Mouse (Mus musculus): ENCODE measurements around the gene Igfbp6. TPM values are rescaled to one million over a fixed set of nuclear protein-coding genes. Genes with fewer than 3 reads are reported as not detected.

Gene Igfbp6
- polyA plus RNA-seq, 1 experiment from 2014 or later = 10.9 TPM

DNA sequence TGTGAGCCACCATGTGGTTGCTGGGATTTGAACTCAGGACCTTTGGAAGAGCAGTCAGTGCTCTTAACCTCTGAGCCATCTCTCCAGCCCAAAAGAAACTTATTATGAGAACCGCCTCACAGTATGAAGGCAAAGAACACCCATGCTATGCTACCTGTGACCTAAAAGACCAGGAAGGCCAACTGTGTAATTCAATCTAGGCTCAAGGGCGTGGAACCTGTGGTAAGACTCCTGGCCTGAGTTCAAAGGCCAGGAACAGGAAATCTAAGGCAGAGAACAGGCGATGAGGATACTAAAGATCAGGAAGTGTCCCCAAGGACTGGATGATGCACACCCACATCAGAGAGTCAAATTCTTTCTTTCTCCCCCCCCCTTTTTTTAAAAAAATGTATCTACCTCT, 29.4 kb downstream of the Igfbp6 start:
- Histone ChIP-seq H3K4me1 (replicated peaks) (0 out of 2 replicates have a peak, but pooled peaks cover 2% of the 10 kb centered on the region), H3K36me3 (0 out of 2 replicates have a peak, but pooled peaks cover 3% of the 10 kb centered on the region), H3K4me3 (replicated peaks) (no peak overlapping the region), H3K9ac (no peak overlapping the region), H3K27ac (no peak overlapping the region), H3K27me3 (replicated peaks) (no peaks in the 10 kb centered on the region), H3K4me2 (replicated peaks) (no peak overlapping the region), H3K9me3 (no peaks in the 10 kb centered on the region)
- WGBS = 79% methylated on average over 3 of the region's 3 CpGs
- peak; percentile 16; the same call in 1 of the 2 replicates for ATAC-seq

- H3K4me3 ChIP-seq (replicated peaks) = no peak overlapping the region
- 88% methylated on average over 16 of the region's 16 CpGs for WGBS
- ATAC-seq = no peak
- 0 out of 2 replicates have a peak, but pooled peaks cover 3% of the 10 kb centered on the region for H3K36me3 ChIP-seq
- H3K9ac ChIP-seq = no peak overlapping the region
- H3K27me3 ChIP-seq (replicated peaks) = no peaks in the 10 kb centered on the region
- H3K27ac ChIP-seq = no peak overlapping the region
- no peak overlapping the region for H3K4me2 ChIP-seq (replicated peaks)
- no peaks in the 10 kb centered on the region for H3K9me3 ChIP-seq
- 0 out of 2 replicates have a peak, but pooled peaks cover 2% of the 10 kb centered on the region for H3K4me1 ChIP-seq (replicated peaks)
These were observed 31.7 kb downstream of the Igfbp6 start for GRCm38 (mm10) chr15:102175736-102176319.

- Histone ChIP-seq H3K9ac (no peak overlapping the region), H3K4me1 (replicated peaks) (0 out of 2 replicates have a peak, but pooled peaks cover 2% of the 10 kb centered on the region), H3K36me3 (0 out of 2 replicates have a peak, but pooled peaks cover 3% of the 10 kb centered on the region), H3K4me3 (replicated peaks) (no peak overlapping the region), H3K27me3 (replicated peaks) (no peaks in the 10 kb centered on the region), H3K4me2 (replicated peaks) (no peak overlapping the region), H3K9me3 (no peaks in the 10 kb centered on the region), H3K27ac (no peak overlapping the region)
- 79% methylated on average over 7 of the region's 7 CpGs for WGBS
- no peak for ATAC-seq
These were observed 32.6 kb downstream of the Igfbp6 start for GRCm38 (mm10) chr15:102176571-102177316.

- WGBS = 79% methylated on average over 8 of the region's 8 CpGs
- Histone ChIP-seq H3K27ac (no peak overlapping the region), H3K9ac (no peak overlapping the region), H3K4me1 (replicated peaks) (0 out of 2 replicates have a peak, but pooled peaks cover 2% of the 10 kb centered on the region), H3K36me3 (0 out of 2 replicates have a peak, but pooled peaks cover 3% of the 10 kb centered on the region), H3K9me3 (no peaks in the 10 kb centered on the region), H3K27me3 (replicated peaks) (no peaks in the 10 kb centered on the region), H3K4me2 (replicated peaks) (no peak overlapping the region), H3K4me3 (replicated peaks) (no peak overlapping the region)
- ATAC-seq = no peak
These were observed 33.3 kb downstream of the Igfbp6 start for GRCm38 (mm10) chr15:102177417-102177816.

DNA sequence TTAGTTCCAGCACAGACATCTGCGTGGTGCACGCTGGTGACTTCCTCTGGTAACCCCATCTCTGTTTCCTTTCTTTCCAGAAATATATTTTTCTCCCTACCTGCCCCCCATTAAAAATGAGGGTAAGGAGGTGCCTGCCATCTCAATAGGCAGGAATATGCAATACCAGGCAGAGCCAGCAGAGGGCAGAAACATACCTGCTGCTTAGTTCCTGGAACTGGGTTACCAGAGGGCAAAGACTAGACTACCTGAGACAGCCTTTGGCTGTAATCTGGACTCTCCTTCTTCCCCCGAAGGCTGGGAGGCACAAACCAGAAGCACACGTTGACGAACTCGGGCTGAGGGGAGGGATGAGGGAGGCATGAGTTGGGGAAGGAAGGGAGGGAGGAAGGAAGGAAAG, 34.1 kb downstream of the Igfbp6 start:
- 19% methylated on average over 6 of the region's 6 CpGs for WGBS
- peak; percentile 79 for ATAC-seq

DNA sequence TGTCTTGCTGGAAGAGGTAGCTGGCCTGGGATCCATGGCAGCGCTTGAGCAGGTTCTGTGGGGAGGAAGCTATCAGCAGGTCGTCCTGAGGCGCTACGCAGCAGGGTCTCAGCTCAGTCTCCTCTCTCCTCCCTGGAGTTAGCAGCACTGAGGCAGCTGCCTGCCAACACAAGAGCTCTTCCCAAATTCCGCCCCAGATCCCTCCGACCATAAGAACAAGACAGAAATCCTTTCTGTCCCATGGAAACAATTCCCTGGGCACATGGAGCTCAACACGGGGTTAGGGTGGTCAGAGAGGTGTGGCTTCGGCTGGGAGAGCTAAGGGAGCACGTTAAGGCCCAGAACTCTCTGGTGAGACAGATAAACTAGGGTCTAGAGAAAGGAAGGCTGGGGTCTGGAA, 34.9 kb downstream of the Igfbp6 start:
- WGBS = 82% methylated on average over 9 of the region's 9 CpGs
- no peaks in the 10 kb centered on the region for H3K9me3 ChIP-seq

More for the DNA sequence above, 34.1 kb downstream of the Igfbp6 start:
- Histone ChIP-seq H3K4me1 (replicated peaks) (0 out of 2 replicates have a peak, but pooled peaks cover 2% of the 10 kb centered on the region), H3K4me2 (replicated peaks) (no peak overlapping the region), H3K9ac (no peak overlapping the region), H3K4me3 (replicated peaks) (no peak overlapping the region), H3K9me3 (no peaks in the 10 kb centered on the region), H3K27ac (no peak overlapping the region), H3K36me3 (0 out of 2 replicates have a peak, but pooled peaks cover 3% of the 10 kb centered on the region), H3K27me3 (replicated peaks) (no peaks in the 10 kb centered on the region)

GRCm38 (mm10) chr15:102179924-102180323, 35.8 kb downstream of the Igfbp6 start:
- 88% methylated on average over 14 of the region's 14 CpGs for WGBS
- Histone ChIP-seq H3K27me3 (replicated peaks) (no peaks in the 10 kb centered on the region), H3K9me3 (no peaks in the 10 kb centered on the region), H3K4me1 (replicated peaks) (0 out of 2 replicates have a peak, but pooled peaks cover 2% of the 10 kb centered on the region), H3K9ac (no peak overlapping the region), H3K27ac (no peak overlapping the region), H3K4me2 (replicated peaks) (no peak overlapping the region), H3K36me3 (0 out of 2 replicates have a peak, but pooled peaks cover 6% of the 10 kb centered on the region), H3K4me3 (replicated peaks) (no peak overlapping the region)
- no peak for ATAC-seq

More for the DNA sequence above, 34.9 kb downstream of the Igfbp6 start:
- H3K4me1 ChIP-seq (replicated peaks) = 0 out of 2 replicates have a peak, but pooled peaks cover 2% of the 10 kb centered on the region
- H3K27ac ChIP-seq = no peak overlapping the region
- H3K27me3 ChIP-seq (replicated peaks) = no peaks in the 10 kb centered on the region
- H3K36me3 ChIP-seq = 0 out of 2 replicates have a peak, but pooled peaks cover 3% of the 10 kb centered on the region
- no peak overlapping the region for H3K9ac ChIP-seq
- H3K4me2 ChIP-seq (replicated peaks) = no peak overlapping the region
- ATAC-seq = no peak
- H3K4me3 ChIP-seq (replicated peaks) = no peak overlapping the region

DNA sequence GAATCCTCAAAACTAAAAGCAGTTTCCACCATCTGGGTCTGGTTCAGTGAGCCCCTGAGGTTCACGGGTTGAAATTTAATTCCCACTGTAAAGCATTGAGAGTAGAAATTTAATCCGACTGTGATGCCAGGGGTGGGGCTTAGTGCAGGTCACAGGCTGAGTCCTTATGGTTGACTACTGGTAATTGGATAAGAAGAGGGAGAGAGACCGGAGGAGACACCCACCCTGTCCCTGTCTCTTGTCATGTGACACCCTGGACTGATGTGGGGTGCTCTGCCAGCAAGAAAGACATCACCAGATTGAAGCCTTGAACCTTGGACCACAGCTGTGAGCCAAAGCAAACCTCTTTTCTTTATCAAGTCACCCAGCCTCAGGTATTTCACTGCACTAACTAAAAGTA, 38.9 kb downstream of the Igfbp6 start:
- no peak overlapping the region for H3K4me3 ChIP-seq (replicated peaks)
- no peak overlapping the region for H3K27ac ChIP-seq
- H3K4me1 ChIP-seq (replicated peaks) = no peaks in the 10 kb centered on the region
- 90% methylated on average over 3 of the region's 3 CpGs for WGBS
- no peaks in the 10 kb centered on the region for H3K27me3 ChIP-seq (replicated peaks)
- H3K9me3 ChIP-seq = no peaks in the 10 kb centered on the region
- 0 out of 2 replicates have a peak, but pooled peaks cover 3% of the 10 kb centered on the region for H3K36me3 ChIP-seq
- no peak for ATAC-seq
- H3K9ac ChIP-seq = no peak overlapping the region
- no peak overlapping the region for H3K4me2 ChIP-seq (replicated peaks)

DNA sequence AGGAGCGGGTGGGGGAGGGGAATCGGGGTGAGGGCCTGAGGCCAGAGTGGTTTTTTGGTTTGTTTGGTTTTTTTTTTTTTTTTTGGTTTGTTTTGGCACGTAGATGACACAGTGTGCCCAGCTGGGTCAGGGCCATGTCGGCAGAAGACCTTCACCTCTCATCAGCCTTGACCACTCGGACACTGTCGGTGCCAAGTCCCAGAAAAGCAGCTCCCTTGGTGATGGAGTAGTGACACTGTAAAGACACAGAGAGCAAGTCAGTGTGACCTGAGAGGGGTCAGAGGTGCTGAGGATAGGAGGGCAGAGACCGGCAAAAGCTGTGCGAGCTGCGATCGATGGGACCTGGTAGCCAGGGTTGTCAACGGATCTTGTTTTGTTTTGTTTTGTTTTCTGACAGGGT, 42.1 kb downstream of the Igfbp6 start:
- 77% methylated on average over 11 of the region's 11 CpGs for WGBS
- H3K4me3 ChIP-seq (replicated peaks) = no peak overlapping the region
- no peaks in the 10 kb centered on the region for H3K27me3 ChIP-seq (replicated peaks)
- H3K4me1 ChIP-seq (replicated peaks) = peaks cover 13% of the 10 kb centered on the region
- H3K27ac ChIP-seq = no peak overlapping the region
- H3K36me3 ChIP-seq = 0 out of 2 replicates have a peak, but pooled peaks cover 3% of the 10 kb centered on the region
- no peaks in the 10 kb centered on the region for H3K9me3 ChIP-seq
- ATAC-seq = no peak
- H3K4me2 ChIP-seq (replicated peaks) = no peak overlapping the region
- no peak overlapping the region for H3K9ac ChIP-seq

- no peak for ATAC-seq
- Histone ChIP-seq H3K9me3 (no peaks in the 10 kb centered on the region), H3K9ac (no peak overlapping the region), H3K4me2 (replicated peaks) (no peak overlapping the region), H3K36me3 (0 out of 2 replicates have a peak, but pooled peaks cover 3% of the 10 kb centered on the region), H3K27ac (no peak overlapping the region), H3K4me1 (replicated peaks) (peaks cover 23% of the 10 kb centered on the region), H3K4me3 (replicated peaks) (no peak overlapping the region), H3K27me3 (replicated peaks) (no peaks in the 10 kb centered on the region)
- whole genome bisulfite sequencing = 75% methylated on average over 10 of the region's 10 CpGs
These were observed 43.9 kb downstream of the Igfbp6 start for GRCm38 (mm10) chr15:102188096-102188495.

DNA sequence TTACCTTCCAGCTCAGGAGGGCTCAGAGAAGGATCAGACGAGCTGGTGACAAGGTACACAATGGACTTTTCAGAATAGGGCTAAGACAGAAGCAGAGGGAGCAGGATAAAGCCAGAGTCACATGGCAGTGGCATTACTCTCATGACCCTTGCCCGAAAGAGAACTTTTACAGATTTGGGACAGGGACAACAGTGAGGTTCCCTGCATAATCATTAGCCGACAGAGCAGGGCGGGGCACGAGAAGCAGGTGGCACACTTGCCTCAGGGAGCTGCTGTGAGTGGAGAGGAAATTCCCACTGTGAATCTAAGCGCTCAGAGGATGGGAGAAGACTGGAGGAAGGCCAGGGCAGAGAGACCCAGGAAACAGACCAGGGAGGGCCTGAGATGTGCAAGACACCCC, 44.7 kb downstream of the Igfbp6 start:
- H3K9ac ChIP-seq = no peak overlapping the region; the same call in 1 of the 2 replicates
- peak; percentile 81 for ATAC-seq
- no peak overlapping the region for H3K4me3 ChIP-seq (replicated peaks)
- WGBS = 48% methylated on average over 6 of the region's 6 CpGs
- no peaks in the 10 kb centered on the region for H3K27me3 ChIP-seq (replicated peaks)
- peaks cover 24% of the 10 kb centered on the region for H3K4me1 ChIP-seq (replicated peaks)
- peak overlapping the region; percentile 41 for H3K4me2 ChIP-seq (replicated peaks)
- no peak overlapping the region for H3K27ac ChIP-seq
- no peaks in the 10 kb centered on the region for H3K9me3 ChIP-seq
- 0 out of 2 replicates have a peak, but pooled peaks cover 3% of the 10 kb centered on the region for H3K36me3 ChIP-seq

DNA sequence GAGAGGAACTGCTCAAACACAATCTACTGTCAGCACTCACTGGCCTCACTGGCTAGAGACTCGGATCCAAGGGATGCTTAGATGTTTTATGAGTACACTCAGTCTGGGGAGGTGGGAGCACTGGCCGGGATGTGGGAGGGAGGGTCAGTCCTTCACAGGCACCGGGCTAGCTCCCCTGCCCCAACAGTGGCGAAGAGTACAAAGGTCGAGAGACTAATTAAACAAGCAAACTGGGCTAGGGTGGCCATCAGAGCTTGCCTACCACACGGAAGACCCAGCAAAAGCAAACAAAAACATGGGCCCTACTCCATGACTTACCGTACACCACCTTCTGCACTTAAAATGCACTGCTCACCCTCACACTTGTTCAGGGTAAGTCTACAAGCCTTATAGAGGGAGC, 47.5 kb downstream of the Igfbp6 start:
- Histone ChIP-seq H3K9ac (no peak overlapping the region), H3K27ac (no peak overlapping the region), H3K9me3 (no peaks in the 10 kb centered on the region), H3K36me3 (no peaks in the 10 kb centered on the region), H3K4me3 (replicated peaks) (no peak overlapping the region), H3K4me2 (replicated peaks) (no peak overlapping the region), H3K4me1 (replicated peaks) (peaks cover 25% of the 10 kb centered on the region), H3K27me3 (replicated peaks) (no peaks in the 10 kb centered on the region)
- ATAC-seq = peak; percentile 30; the same call in 1 of the 2 replicates
- 39% methylated on average over 7 of the region's 7 CpGs for WGBS
